Comparison of ENCODE assay signal across 18 mouse cellular contexts in genomic region chr6:47995661-47996060, GRCm38 (mm10).
"Had no signal": no experiment of that assay in that cellular context is flagged by ENCODE, and none has a peak within 500 bp of the region (broad histone marks: within the 10 kb centered on the region; RNA-seq: fewer than 3 reads in every experiment).

No protein-coding gene starts in this region.

- ATAC-seq: midbrain, embryonic 16.5 days had no signal

- H3K9me3 ChIP-seq: midbrain, embryonic 10.5 days; midbrain, embryonic 12.5 days; neural tube, embryonic 13.5 days; neural tube, embryonic 15.5 days had no signal

- H3K4me1 ChIP-seq: midbrain, embryonic 12.5 days; neural tube, embryonic 15.5 days had no signal

- H3K4me2 ChIP-seq: midbrain, embryonic 12.5 days; neural tube, embryonic 13.5 days; neural tube, embryonic 15.5 days had no signal

- H3K9ac ChIP-seq: liver, embryonic 14.5 days; midbrain, embryonic 12.5 days; neural tube, embryonic 13.5 days; neural tube, embryonic 15.5 days had no signal

- H3K27ac ChIP-seq: liver, embryonic 14.5 days; midbrain, embryonic 10.5 days; midbrain, embryonic 12.5 days; neural tube, embryonic 13.5 days; neural tube, embryonic 15.5 days had no signal

- H3K4me3 ChIP-seq: midbrain, embryonic 10.5 days; midbrain, embryonic 12.5 days; myocyte; neural tube, embryonic 13.5 days; neural tube, embryonic 15.5 days had no signal

- DNase-seq: lung, adult 2 months; lung, postnatal 4 days; midbrain, embryonic 14.5 days; retina, postnatal 1 day; right cerebral cortex, adult 18-20 months; right cerebral cortex, postnatal 25 days; right cerebral cortex, postnatal 4 days; spleen, adult 18-20 months; thymus, adult 18-20 months; thymus, postnatal 14 days; thymus, postnatal 36 days had no signal

- H3K27me3 ChIP-seq: midbrain, embryonic 12.5 days; neural tube, embryonic 13.5 days; neural tube, embryonic 15.5 days had no signal

- H3K36me3 ChIP-seq: midbrain, embryonic 10.5 days; midbrain, embryonic 12.5 days; neural tube, embryonic 13.5 days; neural tube, embryonic 15.5 days had no signal
